Mouse (Mus musculus) ES-E14 (cell line): ENCODE results near the gene Bdkrb2. TPM values are rescaled to one million over a fixed set of nuclear protein-coding genes. Genes with fewer than 3 reads are reported as not detected.
A peak's percentile ranks its signal among the peaks of the same experiment; 100 is the strongest.

Experiments used
- DNase-seq: peaks from one replicate; pipeline ENCODE4 v3.0.0-alpha.2; 2013; ENCODE audit warnings: low read depth, low spot score
- H3K27ac ChIP-seq: 2 replicates; pipeline ENCODE4 v1.5.1; 2012; ENCODE audit warnings: low read depth, mild to moderate bottlenecking, low read length, moderate library complexity, mixed read lengths; ENCODE audit not compliant: poor library complexity, insufficient read depth, severe bottlenecking
- H3K36me3 ChIP-seq: 2 replicates; pipeline ENCODE4 v1.6.1; 2012; ENCODE audit warnings: mild to moderate bottlenecking, low read length, moderate library complexity, mixed read lengths; ENCODE audit not compliant: control insufficient read depth, poor library complexity, insufficient read depth, severe bottlenecking
- H3K4me1 ChIP-seq, 2 experiments: fragments of 150-350 bp in 1 of 2; sonication (generic) in 1 of 2; 2 replicates each; pipeline ENCODE4 v1.6.1; 2012; ENCODE audit warnings: low read length in 2 of 2, mild to moderate bottlenecking in 1 of 2, mixed read lengths in 1 of 2; ENCODE audit not compliant: control insufficient read depth in 2 of 2, insufficient read depth in 2 of 2, poor library complexity in 1 of 2
- H3K4me3 ChIP-seq, 2 experiments: fragments of 150-350 bp in 1 of 2; sonication (generic) in 1 of 2; 2 replicates each; pipeline ENCODE4 v1.5.1; 2012; ENCODE audit warnings: low read length in 2 of 2, low read depth in 1 of 2, mild to moderate bottlenecking in 1 of 2, mixed read lengths in 1 of 2; ENCODE audit not compliant: insufficient read depth in 1 of 2, poor library complexity in 1 of 2, severe bottlenecking in 1 of 2
- H3K9ac ChIP-seq: 2 replicates; pipeline ENCODE4 v1.6.1; 2012; ENCODE audit warnings: low read depth, mild to moderate bottlenecking, low read length, mixed read lengths; ENCODE audit not compliant: poor library complexity, insufficient read depth, severe bottlenecking
- H3K9me3 ChIP-seq: fragments of 150-350 bp; sonication (generic); 2 replicates; pipeline ENCODE4 v1.6.1; 2012; ENCODE audit warnings: low read depth, mild to moderate bottlenecking, low read length; ENCODE audit not compliant: control insufficient read depth, insufficient read depth
- CHD2 ChIP-seq: IDR thresholded peaks from 2 replicates; pipeline ENCODE4 v1.6.1; 2014; ENCODE audit warnings: mild to moderate bottlenecking, low read depth, low read length, inconsistent platforms
- HCFC1 ChIP-seq: IDR thresholded peaks from 2 replicates; pipeline ENCODE4 v1.6.1; 2012; ENCODE audit warnings: low read length, inconsistent platforms, borderline replicate concordance; ENCODE audit not compliant: insufficient read depth
- MAFK ChIP-seq: IDR thresholded peaks from 2 replicates; pipeline ENCODE4 v1.6.1; 2014; ENCODE audit warnings: mild to moderate bottlenecking, low read depth, low read length, inconsistent platforms; ENCODE audit not compliant: insufficient read depth
- ZC3H11A ChIP-seq: IDR thresholded peaks from 2 replicates; pipeline ENCODE4 v1.6.1; 2012; ENCODE audit warnings: low read depth, mild to moderate bottlenecking, inconsistent platforms, low read length, borderline replicate concordance
- ZNF384 ChIP-seq: IDR thresholded peaks from 2 replicates; pipeline ENCODE4 v1.6.1; 2012; ENCODE audit warnings: low read depth, low read length, inconsistent platforms
- in situ Hi-C, 2 experiments: fragments of 600-800 bp; cut with MboI; formaldehyde crosslinking; loops; one replicate each; pipeline ENCODE4 v1.15.1; 2025; ENCODE audit warnings: low sequenced_read_pairs in 2 of 2, inconsistent platforms in 1 of 2; ENCODE audit not compliant: unreplicated experiment in 2 of 2
- total RNA-seq: library from RNA; depleted of rRNA; stranded (reverse); fragments of 300-350 nt; gene quantifications from 2 replicates; pipeline ENCODE4 v1.2.3, GENCODE M21; 2012

Bdkrb2 gene
- total RNA-seq, 1 experiment = 1.2 TPM

DNA sequence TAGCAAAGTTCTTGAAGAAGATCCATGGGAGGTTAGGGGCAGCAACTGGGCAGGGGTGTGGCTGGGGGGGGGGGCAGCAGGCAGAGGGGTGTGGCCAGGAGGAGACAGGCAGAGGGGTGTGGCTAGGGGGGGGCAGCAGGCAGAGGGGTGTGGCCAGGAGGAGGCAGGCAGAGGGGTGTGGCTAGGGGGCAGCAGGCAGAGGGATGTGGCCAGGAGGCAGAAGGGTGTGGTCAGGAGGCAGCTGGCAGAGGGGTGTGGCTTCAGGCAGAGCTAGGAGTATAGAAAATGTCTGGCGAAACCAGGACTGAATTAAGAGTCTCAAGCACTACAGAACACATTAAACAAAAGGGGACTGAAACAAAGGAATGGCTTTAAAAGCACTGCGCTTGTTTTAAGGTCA lies 20.5 kb downstream of the Bdkrb2 start:
- DNase-seq = no peak
- Histone ChIP-seq H3K9me3 (no peaks in the 10 kb centered on the region), H3K4me1 (peaks cover 12 to 32% of the 10 kb centered on the region in 2 experiments), H3K4me3 (no peak overlapping the region; a peak in 1 of 4 replicates), H3K9ac (no peak overlapping the region), H3K27ac (no peak overlapping the region), H3K36me3 (no peaks in the 10 kb centered on the region)
- in situ Hi-C loops = no loop called here
- TF ChIP-seq HCFC1 = no peak
- TF ChIP-seq ZNF384 = no peak

DNA sequence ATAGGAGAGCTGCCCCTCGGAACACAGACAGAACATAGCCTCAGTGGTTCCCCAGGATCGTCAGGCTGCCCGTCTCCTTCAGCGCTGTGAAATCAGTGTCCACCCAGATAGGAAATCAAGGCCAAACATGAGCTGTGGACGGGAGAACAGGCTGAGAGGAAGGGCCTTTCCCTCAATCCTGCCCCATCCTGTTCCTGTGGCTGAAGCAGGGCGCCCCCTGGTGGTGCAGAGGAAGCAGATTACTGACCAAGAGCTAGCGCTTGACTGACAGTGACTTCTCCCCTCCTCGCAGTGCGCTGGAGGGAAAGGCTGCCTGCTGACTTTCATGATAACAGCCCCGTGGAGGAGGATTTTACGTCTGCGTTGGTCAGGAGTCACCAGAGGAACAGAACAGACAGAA lies 21.8 kb downstream of the Bdkrb2 start:
- in situ Hi-C loops = no loop called here
- TF ChIP-seq CHD2 = no peak
- no peak for TF ChIP-seq ZNF384
- no peak for TF ChIP-seq HCFC1
- no peak for TF ChIP-seq ZC3H11A
- TF ChIP-seq MAFK = no peak
- DNase-seq = peak; percentile 77
- Histone ChIP-seq H3K4me3 (no peak overlapping the region), H3K36me3 (no peaks in the 10 kb centered on the region), H3K9me3 (no peaks in the 10 kb centered on the region), H3K9ac (0 out of 2 replicates have a peak overlapping the region, but pooled peaks have one; percentile 0), H3K27ac (no peak overlapping the region), H3K4me1 (peaks cover 8 to 26% of the 10 kb centered on the region in 2 experiments)

DNA sequence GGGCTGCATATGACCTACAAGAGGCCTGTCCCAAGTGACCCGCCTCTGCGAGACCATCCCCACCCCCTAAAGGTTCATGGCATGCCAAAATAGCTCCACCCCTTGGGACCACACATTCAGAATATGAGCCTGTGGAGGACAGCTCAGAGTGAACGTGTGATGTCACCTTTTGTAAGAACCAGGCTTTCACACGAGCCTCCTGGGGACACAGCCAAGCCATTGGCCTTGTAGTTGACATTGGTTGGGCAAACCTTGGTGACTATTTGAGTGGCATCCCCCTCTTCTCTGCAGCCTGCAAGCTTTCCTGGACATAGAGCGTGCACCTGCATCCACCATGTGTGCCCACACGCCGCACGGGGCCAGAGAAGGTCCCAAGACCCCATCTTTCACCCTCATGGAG lies 24.5 kb downstream of the Bdkrb2 start:
- Histone ChIP-seq H3K4me3 (no peak overlapping the region), H3K9ac (no peak overlapping the region), H3K36me3 (no peaks in the 10 kb centered on the region), H3K27ac (no peak overlapping the region), H3K4me1 (peaks cover 8 to 19% of the 10 kb centered on the region in 2 experiments), H3K9me3 (no peaks in the 10 kb centered on the region)
- no peak for DNase-seq
- in situ Hi-C loops = no loop called here
- TF ChIP-seq ZNF384 (no peak), HCFC1 (no peak)

DNA sequence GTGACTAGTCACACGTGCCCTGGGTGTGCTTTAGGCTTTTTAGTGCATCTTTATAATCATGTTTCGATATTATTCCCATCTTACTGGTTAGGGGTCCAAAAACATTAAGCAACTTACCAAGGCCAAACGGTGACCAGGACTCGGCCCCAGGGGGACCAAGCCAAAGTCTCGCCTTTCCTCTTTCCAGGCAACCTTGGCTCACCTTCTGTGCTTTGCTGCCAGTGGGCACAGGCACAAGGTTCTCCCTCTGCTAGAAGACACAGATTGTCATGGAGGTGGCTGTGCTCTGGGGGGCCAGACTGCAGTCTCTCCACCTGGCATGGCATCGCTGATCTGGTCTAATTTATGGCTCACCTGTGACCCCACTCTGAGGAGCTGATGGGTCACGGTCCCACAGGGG lies 27.8 kb downstream of the Bdkrb2 start:
- Histone ChIP-seq H3K4me3 (no peak overlapping the region), H3K9ac (no peak overlapping the region), H3K9me3 (no peaks in the 10 kb centered on the region), H3K36me3 (no peaks in the 10 kb centered on the region), H3K4me1 (peaks cover 0 to 3% of the 10 kb centered on the region in 2 experiments; a peak in 2 of 4 replicates), H3K27ac (no peak overlapping the region)
- in situ Hi-C loops = no loop called here
- no peak for DNase-seq
- TF ChIP-seq CHD2 (no peak), ZC3H11A (no peak), ZNF384 (no peak), HCFC1 (no peak), MAFK (no peak)

DNA sequence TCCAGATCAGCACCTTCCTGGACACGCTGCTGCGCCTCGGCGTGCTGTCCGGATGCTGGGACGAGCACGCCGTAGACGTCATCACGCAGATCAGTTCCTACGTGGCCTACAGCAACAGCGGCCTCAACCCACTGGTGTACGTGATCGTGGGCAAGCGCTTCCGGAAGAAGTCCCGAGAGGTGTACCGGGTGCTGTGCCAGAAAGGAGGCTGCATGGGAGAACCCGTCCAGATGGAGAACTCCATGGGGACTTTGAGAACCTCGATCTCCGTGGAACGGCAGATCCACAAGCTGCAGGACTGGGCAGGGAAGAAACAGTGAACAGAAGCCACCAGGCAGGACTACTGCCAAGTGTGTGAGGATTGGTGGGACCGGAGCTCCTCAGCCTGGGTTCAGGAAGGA lies 29.3 kb downstream of the Bdkrb2 start:
- no peak overlapping the region for H3K4me3 ChIP-seq
- H3K4me1 ChIP-seq = peaks cover 0 to 3% of the 10 kb centered on the region in 2 experiments; a peak in 2 of 4 replicates
- TF ChIP-seq MAFK (no peak), ZNF384 (no peak), ZC3H11A (no peak), HCFC1 (no peak), CHD2 (no peak)
- no peak overlapping the region for H3K9ac ChIP-seq
- no peaks in the 10 kb centered on the region for H3K9me3 ChIP-seq
- in situ Hi-C loops = no loop called here
- H3K36me3 ChIP-seq = no peaks in the 10 kb centered on the region
- no peak overlapping the region for H3K27ac ChIP-seq
- DNase-seq = no peak
